Mouse (Mus musculus) hindbrain, embryonic 12.5 days (tissue): ENCODE data around the gene Map1a. TPM values are rescaled to one million over a fixed set of nuclear protein-coding genes. Genes with fewer than 3 reads are reported as not detected.

Experiments used
- ATAC-seq: fragments of 200-750 bp; cut with Nextera tagmentation; 2 replicates; pipeline ENCODE4 v1.8.0; 2017; ENCODE audit warnings: moderate TSS enrichment; ENCODE audit not compliant: low FRiP score
- H3K27ac ChIP-seq: fragments of 300-500 bp; sonication (generic); 2 replicates; pipeline ENCODE4 v1.5.1; 2016; ENCODE audit warnings: mild to moderate bottlenecking
- H3K27me3 ChIP-seq: fragments of 300-500 bp; sonication (generic); 2 replicates; pipeline ENCODE4 v1.6.1; 2016; ENCODE audit warnings: mild to moderate bottlenecking
- H3K36me3 ChIP-seq: fragments of 300-500 bp; sonication (generic); 2 replicates; pipeline ENCODE4 v1.6.1; 2016; ENCODE audit warnings: mild to moderate bottlenecking
- H3K4me1 ChIP-seq: fragments of 300-500 bp; sonication (generic); 2 replicates; pipeline ENCODE4 v1.6.1; 2016
- H3K4me2 ChIP-seq: fragments of 300-500 bp; sonication (generic); replicated peaks from 2 replicates; pipeline ENCODE4 v1.6.1; 2016; ENCODE audit warnings: mild to moderate bottlenecking
- H3K4me3 ChIP-seq: fragments of 300-500 bp; sonication (generic); 2 replicates; pipeline ENCODE4 v1.5.1; 2016; ENCODE audit warnings: mild to moderate bottlenecking
- H3K9ac ChIP-seq: fragments of 300-500 bp; sonication (generic); 2 replicates; pipeline ENCODE4 v1.6.1; 2016; ENCODE audit warnings: mild to moderate bottlenecking, moderate library complexity
- H3K9me3 ChIP-seq: fragments of 300-500 bp; sonication (generic); replicated peaks from 2 replicates; pipeline ENCODE4 v1.6.1; 2016; ENCODE audit warnings: mild to moderate bottlenecking
- WGBS: fragments of 180-500 bp; shearing (Covaris S2); methylation state at CpG from one replicate; pipeline ENCODE4 v1.1.7; 2016; 5-methylcytosine and 5-hydroxymethylcytosine counted together
- polyA plus RNA-seq: library from polyadenylated mRNA; unstranded; fragments of >200 nt; fragmentation: Nextera tagmentation; extraction: Ambion mirVana; gene quantifications from 2 replicates; pipeline ENCODE4 v1.2.1, GENCODE M21; 2016

Gene Map1a
- polyA plus RNA-seq, 1 experiment from 2014 or later: 10.4 TPM

- Histone ChIP-seq H3K27me3 (no peaks in the 10 kb centered on the region), H3K9ac (no peak overlapping the region), H3K4me3 (no peak overlapping the region), H3K36me3 (peaks cover 20% of the 10 kb centered on the region), H3K27ac (no peak overlapping the region), H3K4me1 (no peaks in the 10 kb centered on the region), H3K9me3 (no peaks in the 10 kb centered on the region), H3K4me2 (no peak overlapping the region)
- ATAC-seq: no peak
- 90% methylated on average over 10 of the region's 10 CpGs for WGBS
Observed at GRCm38 (mm10) chr2:121323693-121324470, 34.5 kb downstream of the Map1a start.

- Histone ChIP-seq H3K36me3 (peaks cover 21% of the 10 kb centered on the region), H3K4me2 (no peak overlapping the region), H3K9me3 (no peaks in the 10 kb centered on the region), H3K27me3 (no peaks in the 10 kb centered on the region), H3K4me3 (no peak overlapping the region), H3K9ac (no peak overlapping the region), H3K27ac (no peak overlapping the region), H3K4me1 (no peaks in the 10 kb centered on the region)
- no peak for ATAC-seq
- WGBS: 90% methylated on average over 2 of the region's 2 CpGs
Observed at GRCm38 (mm10) chr2:121329492-121329891, 40.1 kb downstream of the Map1a start.

- no peaks in the 10 kb centered on the region for H3K9me3 ChIP-seq
- H3K27ac ChIP-seq: no peak overlapping the region
- H3K4me2 ChIP-seq: no peak overlapping the region
- H3K36me3 ChIP-seq: peaks cover 33% of the 10 kb centered on the region
- ATAC-seq: no peak
- H3K4me3 ChIP-seq: no peak overlapping the region
- H3K4me1 ChIP-seq: no peaks in the 10 kb centered on the region
- H3K9ac ChIP-seq: no peak overlapping the region
- H3K27me3 ChIP-seq: no peaks in the 10 kb centered on the region
Observed at GRCm38 (mm10) chr2:121339057-121339456, 49.7 kb downstream of the Map1a start.

- no peak overlapping the region for H3K9ac ChIP-seq
- H3K4me1 ChIP-seq: peaks cover 10% of the 10 kb centered on the region
- H3K27me3 ChIP-seq: peaks cover 18% of the 10 kb centered on the region
- peaks cover 13% of the 10 kb centered on the region; the same call in 1 of the 2 replicates for H3K36me3 ChIP-seq
- H3K4me3 ChIP-seq: no peak overlapping the region
- H3K4me2 ChIP-seq: no peak overlapping the region
- H3K9me3 ChIP-seq: no peaks in the 10 kb centered on the region
- ATAC-seq: no peak
- WGBS: 70% methylated on average over 8 of the region's 8 CpGs
- no peak overlapping the region for H3K27ac ChIP-seq
Observed at GRCm38 (mm10) chr2:121353156-121353555, 63.8 kb downstream of the Map1a start.

GRCm38 (mm10) chr2:121354378-121354777, 65.0 kb downstream of the Map1a start:
- WGBS: 8% methylated on average over 6 of the region's 6 CpGs

DNA sequence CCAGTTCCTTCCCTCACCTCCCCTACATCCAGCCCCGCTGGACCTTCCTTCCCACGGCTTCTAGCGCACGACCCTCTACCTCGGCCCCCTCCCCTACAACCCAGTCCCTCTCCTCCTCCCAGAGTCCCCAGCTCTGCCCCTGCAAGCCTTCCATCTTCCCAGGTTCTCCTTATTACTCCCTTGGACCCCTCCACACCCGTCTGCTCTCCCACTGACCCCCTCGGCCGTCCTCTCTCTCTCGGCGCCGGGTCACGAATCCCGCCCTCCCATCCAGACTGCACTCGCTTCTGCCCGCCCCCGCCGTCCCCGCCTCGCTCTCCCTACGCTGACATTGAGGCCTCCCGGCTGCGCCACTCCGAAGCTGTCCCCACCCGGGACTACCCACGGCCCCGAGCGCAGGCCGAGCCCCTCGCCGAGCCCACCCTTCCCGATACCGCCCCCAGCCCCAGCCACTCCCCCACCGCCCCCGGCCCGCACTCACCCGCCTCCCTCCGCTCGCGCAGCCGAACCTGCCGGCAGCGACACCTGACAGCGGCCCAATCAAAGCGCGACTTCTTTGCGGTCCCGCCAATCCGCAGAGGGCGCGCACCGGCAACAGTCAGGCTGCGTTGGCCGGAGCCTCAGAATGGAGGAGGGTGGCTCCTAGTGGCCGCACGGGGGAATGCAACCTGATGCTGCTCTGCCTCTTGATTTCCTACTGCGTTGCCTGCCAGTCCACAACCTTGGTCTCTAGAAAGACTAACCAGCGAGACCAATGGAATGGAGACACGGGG, 65.6 kb downstream of the Map1a start, which contains the start of gene Ppip5k1:
Ppip5k1 (minus strand) TSS at position 577 of the 773 bp plus-strand sequence.
- H3K4me1 ChIP-seq: peaks cover 18% of the 10 kb centered on the region
- H3K27me3 ChIP-seq: peaks cover 28% of the 10 kb centered on the region
- H3K9ac ChIP-seq: peak within 1 kb of the TSS; percentile 84
- H3K4me3 ChIP-seq: peak within 1 kb of the TSS; percentile 77
- H3K9me3 ChIP-seq: no peaks in the 10 kb centered on the region
- H3K36me3 ChIP-seq: 0 out of 2 replicates have a peak, but pooled peaks cover under 1% of the 10 kb centered on the region
- under 1% methylated on average over 44 of the region's 58 CpGs for WGBS
- H3K4me2 ChIP-seq: peak within 1 kb of the TSS; percentile 70
- peak within 1 kb of the TSS; percentile 88 for H3K27ac ChIP-seq
- peak; percentile 95 for ATAC-seq

More at GRCm38 (mm10) chr2:121354378-121354777, 65.0 kb downstream of the Map1a start:
- H3K4me2 ChIP-seq: peak overlapping the region; percentile 70
- H3K27me3 ChIP-seq: peaks cover 22% of the 10 kb centered on the region
- H3K4me3 ChIP-seq: peak overlapping the region; percentile 77
- no peaks in the 10 kb centered on the region for H3K9me3 ChIP-seq
- H3K27ac ChIP-seq: peak overlapping the region; percentile 88
- peaks cover 7% of the 10 kb centered on the region; the same call in 1 of the 2 replicates for H3K36me3 ChIP-seq
- peak overlapping the region; percentile 84 for H3K9ac ChIP-seq
- H3K4me1 ChIP-seq: peaks cover 18% of the 10 kb centered on the region
- ATAC-seq: no peak

DNA sequence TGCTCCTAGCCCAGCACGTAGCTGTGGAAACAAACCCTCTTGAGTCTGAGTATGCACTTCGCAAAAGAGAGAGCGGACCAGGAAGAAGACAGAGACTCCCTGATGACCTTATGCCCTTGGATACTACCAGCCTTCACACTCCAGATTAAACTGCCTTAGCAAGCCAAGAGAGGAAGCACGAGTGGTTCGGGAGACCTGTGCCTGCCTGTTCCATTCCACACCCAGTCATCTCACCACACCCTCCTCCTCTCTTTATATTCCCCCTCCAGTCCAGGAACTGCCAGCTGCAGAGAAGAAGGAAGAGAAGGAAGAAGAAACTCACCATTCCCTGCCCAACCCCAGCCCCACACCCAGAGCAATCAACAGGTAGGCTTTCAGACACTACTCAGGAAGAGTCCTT, 68.1 kb downstream of the Map1a start, which contains the start of gene Ckmt1:
Ckmt1 (plus strand) TSS at position 221 of the 400 bp plus-strand sequence.
- Histone ChIP-seq H3K4me2 (peak within 1 kb of the TSS; percentile 53), H3K9me3 (no peaks in the 10 kb centered on the region), H3K27me3 (peaks cover 28% of the 10 kb centered on the region), H3K4me3 (peak within 1 kb of the TSS; percentile 34), H3K4me1 (peaks cover 18% of the 10 kb centered on the region), H3K9ac (peak within 1 kb of the TSS; percentile 59; the same call in 1 of the 2 replicates), H3K36me3 (no peaks in the 10 kb centered on the region), H3K27ac (no peak within 1 kb of the TSS)
- 62% methylated on average over 5 of the region's 5 CpGs for WGBS
- ATAC-seq: no peak

DNA sequence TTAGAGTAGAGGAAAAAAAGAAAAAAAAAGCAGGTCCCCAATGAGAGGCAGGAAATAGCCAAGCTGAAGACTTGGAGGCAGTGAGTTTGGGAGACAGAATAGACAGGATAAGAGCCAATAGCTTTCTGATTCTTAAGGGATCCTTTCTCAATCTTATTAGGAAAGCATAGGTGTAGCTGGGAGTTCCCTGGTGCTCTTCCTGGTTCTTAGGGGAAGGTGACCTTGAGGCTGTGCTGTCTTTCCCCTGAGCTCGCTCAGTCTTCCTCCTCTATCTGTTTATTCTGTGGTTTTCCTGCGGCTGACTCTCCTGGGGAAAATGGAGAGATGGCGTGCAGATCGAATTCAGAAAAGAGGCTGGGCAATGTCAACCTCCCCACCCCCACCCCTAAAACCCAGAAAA, 68.6 kb downstream of the Map1a start:
- Histone ChIP-seq H3K27me3 (peaks cover 28% of the 10 kb centered on the region), H3K4me1 (peaks cover 18% of the 10 kb centered on the region), H3K36me3 (no peaks in the 10 kb centered on the region), H3K27ac (no peak overlapping the region), H3K9me3 (no peaks in the 10 kb centered on the region), H3K4me2 (peak overlapping the region; percentile 53), H3K4me3 (peak overlapping the region; percentile 34; the same call in 1 of the 2 replicates), H3K9ac (no peak overlapping the region)
- no peak for ATAC-seq
- WGBS: 7% methylated on average over 4 of the region's 4 CpGs

- Histone ChIP-seq H3K9me3 (no peaks in the 10 kb centered on the region), H3K27me3 (peaks cover 28% of the 10 kb centered on the region), H3K4me3 (peak overlapping the region; percentile 34), H3K27ac (no peak overlapping the region), H3K4me1 (peaks cover 18% of the 10 kb centered on the region), H3K9ac (peak overlapping the region; percentile 59; the same call in 1 of the 2 replicates), H3K36me3 (no peaks in the 10 kb centered on the region), H3K4me2 (peak overlapping the region; percentile 53)
- WGBS: under 1% methylated on average over 16 of the region's 16 CpGs
- peak; percentile 53; the same call in 1 of the 2 replicates for ATAC-seq
Observed at GRCm38 (mm10) chr2:121358381-121358780, 69.0 kb downstream of the Map1a start.

- 55% methylated on average over 4 of the region's 4 CpGs for WGBS
- H3K27me3 ChIP-seq: peaks cover 28% of the 10 kb centered on the region
Observed at GRCm38 (mm10) chr2:121359461-121359860, 70.1 kb downstream of the Map1a start.

More at GRCm38 (mm10) chr2:121359461-121359860, 70.1 kb downstream of the Map1a start:
- Histone ChIP-seq H3K27ac (no peak overlapping the region), H3K4me1 (peaks cover 13% of the 10 kb centered on the region), H3K36me3 (no peaks in the 10 kb centered on the region), H3K4me3 (no peak overlapping the region), H3K9me3 (no peaks in the 10 kb centered on the region), H3K4me2 (peak overlapping the region; percentile 53; the same call in 1 of the 2 replicates), H3K9ac (no peak overlapping the region)
- ATAC-seq: no peak
